Mouse (Mus musculus) hindlimb bud, embryonic 11.5 days (tissue): Measurements from ENCODE around the gene Gm5737.

ENCODE experiments used
- DNase-seq: peaks from one replicate; pipeline ENCODE4 v3.0.0-alpha.2; 2012; ENCODE audit warnings: low read depth, low spot score; ENCODE audit errors: extremely low spot score

Gene Gm5737

DNA sequence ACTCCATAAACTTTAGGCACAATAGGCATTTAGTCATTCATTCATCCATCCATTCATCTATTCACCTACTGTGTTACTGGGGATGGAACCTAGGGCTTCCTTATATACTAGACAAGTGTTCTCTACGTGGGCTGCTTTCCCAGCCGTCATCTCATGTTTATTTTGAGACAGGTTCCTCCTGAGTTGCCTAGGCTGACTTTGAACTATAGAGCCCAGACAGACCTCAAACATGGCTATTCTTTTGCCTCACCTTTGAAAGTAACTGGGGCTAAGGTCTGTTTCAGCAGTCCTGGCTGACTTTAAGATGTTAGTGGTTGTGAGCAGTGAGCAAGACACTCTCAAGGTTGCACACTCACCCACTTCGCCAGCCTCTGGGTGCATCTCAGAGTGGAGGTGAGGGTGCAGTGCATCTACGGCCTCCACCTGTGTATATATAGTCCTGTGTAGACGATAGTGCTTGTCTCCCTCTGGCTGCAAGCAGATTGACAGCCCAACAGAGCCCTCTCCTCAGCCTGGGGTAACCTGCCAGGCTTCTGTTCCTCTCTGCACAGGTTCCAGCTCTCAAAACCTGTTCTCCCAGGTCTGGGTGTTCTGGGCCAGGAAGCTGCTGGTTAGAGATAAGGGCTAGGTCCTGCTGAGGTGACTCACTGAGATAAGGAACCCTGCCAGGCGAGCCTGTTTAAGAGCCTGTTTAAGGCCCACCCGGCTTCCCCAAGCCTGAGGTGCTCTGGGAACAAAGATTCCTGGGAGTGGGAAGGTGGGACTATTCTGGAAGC lies 62.8 kb downstream of the Gm5737 start:
- no peak for DNase-seq

DNA sequence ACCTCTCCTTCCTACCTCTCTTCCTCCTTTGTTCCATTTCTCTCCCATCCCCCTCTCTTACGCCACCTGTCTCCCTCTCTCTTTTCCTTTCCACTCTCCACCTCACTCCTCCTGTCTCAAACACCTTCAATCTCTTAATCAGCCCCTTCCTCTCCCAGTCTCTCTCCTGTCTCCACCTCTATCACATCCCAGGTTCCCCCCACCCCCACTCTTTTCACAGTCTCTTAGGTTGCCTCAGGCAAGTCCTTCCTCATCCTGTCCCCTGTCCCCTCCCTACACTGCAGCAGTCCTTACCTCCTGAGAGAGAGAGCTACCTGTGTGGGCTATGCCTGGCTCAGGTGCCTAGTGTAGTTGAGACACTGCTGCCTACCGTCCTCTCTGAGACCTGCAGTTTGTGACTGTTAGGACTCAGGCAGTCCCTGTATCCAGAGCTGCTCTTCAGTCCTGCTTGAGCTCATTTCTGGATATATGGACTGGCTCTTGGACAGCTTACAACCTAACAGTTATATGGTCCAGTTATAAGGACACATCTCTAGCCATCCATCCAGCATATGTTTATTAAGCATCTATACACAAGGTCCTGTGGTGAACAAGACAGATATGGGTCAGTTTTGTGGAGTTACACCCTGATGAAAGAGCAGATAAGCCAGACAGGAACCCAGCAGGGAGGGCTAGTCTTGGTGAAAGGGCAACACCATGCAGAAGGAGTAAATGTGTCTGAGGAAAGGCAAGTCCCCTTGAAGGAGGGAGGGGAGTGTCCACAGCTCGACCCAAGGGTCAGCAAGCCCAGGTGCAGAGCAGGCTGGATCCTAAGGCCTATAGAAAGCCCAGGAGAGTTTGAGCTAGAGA lies 63.6 kb downstream of the Gm5737 start:
- DNase-seq = no peak

DNA sequence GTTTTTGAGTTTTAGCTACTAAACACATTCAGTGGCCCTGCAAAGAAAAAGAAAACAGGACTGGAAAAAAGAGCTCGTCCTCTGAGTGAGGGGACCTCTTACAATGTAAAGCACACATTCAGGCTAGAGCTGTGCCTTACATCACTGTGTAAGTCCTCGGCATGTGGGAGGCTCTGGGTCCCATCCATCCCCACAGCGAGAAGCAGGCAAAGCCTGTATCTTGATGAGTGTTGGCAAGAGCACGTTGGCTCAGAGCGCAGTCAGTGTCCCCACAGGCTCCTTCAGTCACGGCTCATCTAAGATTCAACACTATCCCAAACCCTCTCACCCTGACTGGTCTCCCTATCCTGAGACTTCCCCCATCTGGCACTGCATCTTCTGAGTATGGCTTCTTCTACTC lies 66.1 kb downstream of the Gm5737 start:
- DNase-seq = no peak

DNA sequence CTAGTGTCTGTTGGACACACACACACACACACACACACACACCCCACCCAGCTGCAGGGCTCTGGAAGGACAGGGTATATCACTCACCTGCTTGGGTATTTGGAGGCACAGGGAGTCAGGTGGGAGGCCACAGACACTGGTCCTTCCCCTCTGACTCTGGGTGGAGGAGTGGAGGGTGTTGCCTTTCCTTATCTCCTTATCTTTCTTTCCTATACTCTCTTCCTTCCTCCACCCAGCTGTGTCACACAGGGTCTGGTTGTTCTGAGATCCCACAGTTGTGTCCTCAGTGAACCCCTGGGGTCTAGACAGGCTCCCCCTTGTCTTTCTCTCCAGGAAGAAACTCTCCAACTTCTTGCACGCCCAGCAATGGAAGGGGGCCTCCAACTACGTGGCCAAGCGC lies 67.8 kb downstream of the Gm5737 start:
- DNase-seq = no peak

DNA sequence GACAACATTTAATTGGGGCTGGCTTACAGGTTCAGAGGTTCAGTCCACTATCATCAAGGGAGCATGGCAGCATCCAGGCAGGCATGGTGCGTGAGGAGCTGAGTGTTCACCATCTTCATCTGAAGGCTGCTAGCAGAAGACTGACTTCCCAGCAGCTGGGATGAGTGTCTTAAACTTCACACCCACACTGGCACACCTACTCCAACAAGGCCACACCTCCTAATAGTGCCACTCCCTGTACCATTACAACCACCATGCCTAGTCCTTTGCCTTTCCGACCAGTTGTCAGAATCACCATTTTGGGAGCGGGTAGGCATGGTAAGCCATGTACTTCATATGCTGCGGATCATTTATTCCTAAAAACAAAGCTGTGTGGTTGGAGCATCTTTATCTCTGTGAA lies 68.6 kb downstream of the Gm5737 start:
- DNase-seq = no peak
